Mouse (Mus musculus): Measurements from ENCODE around the gene Iqcf5. TPM values are rescaled to one million over a fixed set of nuclear protein-coding genes. Genes with fewer than 3 reads are reported as not detected.

The Iqcf5 gene
- polyA plus RNA-seq, 1 experiment from 2014 or later: not detected

GRCm38 (mm10) chr9:106531833-106532232 lies 17.5 kb downstream of the Iqcf5 start:
- H3K4me1 ChIP-seq (replicated peaks): no peaks in the 10 kb centered on the region

GRCm38 (mm10) chr9:106534296-106534695 lies 19.9 kb downstream of the Iqcf5 start:
- no peak overlapping the region for H3K9ac ChIP-seq
- ATAC-seq (ENCODE audit: low FRiP score, low read depth): no peak
- H3K4me2 ChIP-seq: no peak overlapping the region
- H3K4me1 ChIP-seq (replicated peaks): no peaks in the 10 kb centered on the region
- no peaks in the 10 kb centered on the region for H3K9me3 ChIP-seq
- 91% methylated on average over 7 of the region's 7 CpGs for WGBS
- H3K4me3 ChIP-seq: no peak overlapping the region
- H3K36me3 ChIP-seq: no peaks in the 10 kb centered on the region
- no peaks in the 10 kb centered on the region for H3K27me3 ChIP-seq
- no peak overlapping the region for H3K27ac ChIP-seq (replicated peaks)

More at GRCm38 (mm10) chr9:106531833-106532232, 17.5 kb downstream of the Iqcf5 start:
- no peak for ATAC-seq (ENCODE audit: low FRiP score, low read depth)
- Histone ChIP-seq H3K9ac (no peak overlapping the region), H3K36me3 (no peaks in the 10 kb centered on the region), H3K9me3 (no peaks in the 10 kb centered on the region), H3K4me2 (no peak overlapping the region), H3K27ac (replicated peaks) (no peak overlapping the region), H3K4me3 (no peak overlapping the region), H3K27me3 (no peaks in the 10 kb centered on the region)
- 32% methylated on average over 3 of the region's 3 CpGs for WGBS

GRCm38 (mm10) chr9:106534975-106535374 lies 20.6 kb downstream of the Iqcf5 start:
- H3K4me2 ChIP-seq: no peak overlapping the region
- H3K9me3 ChIP-seq: no peaks in the 10 kb centered on the region
- WGBS: 88% methylated on average over 11 of the region's 11 CpGs
- H3K27ac ChIP-seq (replicated peaks): no peak overlapping the region
- no peaks in the 10 kb centered on the region for H3K36me3 ChIP-seq
- no peak overlapping the region for H3K4me3 ChIP-seq
- no peak for ATAC-seq (ENCODE audit: low FRiP score, low read depth)
- H3K4me1 ChIP-seq (replicated peaks): no peaks in the 10 kb centered on the region
- H3K27me3 ChIP-seq: no peaks in the 10 kb centered on the region
- H3K9ac ChIP-seq: no peak overlapping the region

- H3K4me2 ChIP-seq: no peak within 1 kb of the TSS
- H3K9ac ChIP-seq: no peak within 1 kb of the TSS
- no peaks in the 10 kb centered on the region for H3K9me3 ChIP-seq
- H3K27ac ChIP-seq (replicated peaks): no peak within 1 kb of the TSS
- no peak for ATAC-seq (ENCODE audit: low FRiP score, low read depth)
- H3K27me3 ChIP-seq: no peaks in the 10 kb centered on the region
- 91% methylated on average over 5 of the region's 5 CpGs for whole genome bisulfite sequencing
- no peak within 1 kb of the TSS for H3K4me3 ChIP-seq
- no peaks in the 10 kb centered on the region for H3K36me3 ChIP-seq
- no peaks in the 10 kb centered on the region for H3K4me1 ChIP-seq (replicated peaks)
Measured at GRCm38 (mm10) chr9:106561531-106561930, 47.2 kb downstream of the Iqcf5 start, which contains the start of gene Iqcf3. Gene Iqcf3, minus strand, starts transcription at chr9:106561631.

- H3K27ac ChIP-seq (replicated peaks): no peak overlapping the region
- H3K27me3 ChIP-seq: no peaks in the 10 kb centered on the region
- no peak for ATAC-seq (ENCODE audit: low FRiP score, low read depth)
- no peaks in the 10 kb centered on the region for H3K9me3 ChIP-seq
- no peak overlapping the region for H3K4me3 ChIP-seq
- WGBS: 91% methylated on average over 11 of the region's 11 CpGs
- no peak overlapping the region for H3K4me2 ChIP-seq
- no peak overlapping the region for H3K9ac ChIP-seq
- H3K36me3 ChIP-seq: no peaks in the 10 kb centered on the region
- no peaks in the 10 kb centered on the region for H3K4me1 ChIP-seq (replicated peaks)
Measured at GRCm38 (mm10) chr9:106562291-106562690, 47.9 kb downstream of the Iqcf5 start.

- ATAC-seq (ENCODE audit: low FRiP score, low read depth): no peak
- Histone ChIP-seq H3K27ac (replicated peaks) (no peak overlapping the region), H3K4me1 (replicated peaks) (no peaks in the 10 kb centered on the region), H3K4me3 (no peak overlapping the region), H3K4me2 (no peak overlapping the region), H3K9ac (no peak overlapping the region), H3K27me3 (no peaks in the 10 kb centered on the region), H3K9me3 (no peaks in the 10 kb centered on the region), H3K36me3 (no peaks in the 10 kb centered on the region)
- 74% methylated on average over 8 of the region's 8 CpGs for WGBS
Measured at GRCm38 (mm10) chr9:106564025-106564424, 49.7 kb downstream of the Iqcf5 start.

Other genes starting within 250 kb of the Iqcf5 start
- gene Poc1a, start 233.5 kb upstream of the Iqcf5 start, polyA plus RNA-seq (2015; fragmentation: Nextera tagmentation; extraction: Ambion mirVana): 8.8 and 9.3 TPM in 2 replicates
- 13.3 and 15.0 TPM in 2 replicates for gene Dusp7, start 145.9 kb upstream of the Iqcf5 start, polyA plus RNA-seq (2015; fragmentation: Nextera tagmentation; extraction: Ambion mirVana)
- 620 and 631 TPM in 2 replicates for gene Rpl29, start 85.1 kb upstream of the Iqcf5 start, polyA plus RNA-seq (2015; fragmentation: Nextera tagmentation; extraction: Ambion mirVana)
- gene Acy1, start 76.3 kb upstream of the Iqcf5 start, polyA plus RNA-seq (2015; fragmentation: Nextera tagmentation; extraction: Ambion mirVana): 22.9 and 24.9 TPM in 2 replicates
- gene Abhd14b, start 67.1 kb upstream of the Iqcf5 start, polyA plus RNA-seq (2015; fragmentation: Nextera tagmentation; extraction: Ambion mirVana): 9.2 and 11.3 TPM in 2 replicates
- 77.0 and 80.7 TPM in 2 replicates for gene Abhd14a, start 66.9 kb upstream of the Iqcf5 start, polyA plus RNA-seq (2015; fragmentation: Nextera tagmentation; extraction: Ambion mirVana)
- 246 and 264 TPM in 2 replicates for gene Pcbp4, start 61.3 kb upstream of the Iqcf5 start, polyA plus RNA-seq (2015; fragmentation: Nextera tagmentation; extraction: Ambion mirVana)
- gene Gpr62, start 48.6 kb upstream of the Iqcf5 start, polyA plus RNA-seq (2015; fragmentation: Nextera tagmentation; extraction: Ambion mirVana): 1.4 TPM in 2 replicates
- 45.7 and 45.9 TPM in 2 replicates for gene Rrp9, start 38.6 kb upstream of the Iqcf5 start, polyA plus RNA-seq (2015; fragmentation: Nextera tagmentation; extraction: Ambion mirVana)
- gene Parp3, start 37.6 kb upstream of the Iqcf5 start, polyA plus RNA-seq (2015; fragmentation: Nextera tagmentation; extraction: Ambion mirVana): 0.77 and 0.89 TPM in 2 replicates
- gene Iqcf1, start 14.6 kb upstream of the Iqcf5 start, polyA plus RNA-seq (2015; fragmentation: Nextera tagmentation; extraction: Ambion mirVana): not detected in 2 replicates
- gene Iqcf3, start 47.1 kb downstream of the Iqcf5 start, polyA plus RNA-seq (2015; fragmentation: Nextera tagmentation; extraction: Ambion mirVana): not detected in 2 replicates
- not detected in 2 replicates for gene Iqcf4, start 56.4 kb downstream of the Iqcf5 start, polyA plus RNA-seq (2015; fragmentation: Nextera tagmentation; extraction: Ambion mirVana)
- not detected in 2 replicates for gene Iqcf6, start 112.0 kb downstream of the Iqcf5 start, polyA plus RNA-seq (2015; fragmentation: Nextera tagmentation; extraction: Ambion mirVana)
- gene Grm2, start 141.5 kb downstream of the Iqcf5 start, polyA plus RNA-seq (2015; fragmentation: Nextera tagmentation; extraction: Ambion mirVana): 8.7 and 9.7 TPM in 2 replicates
- 69.6 and 79.0 TPM in 2 replicates for gene Tex264, start 171.4 kb downstream of the Iqcf5 start, polyA plus RNA-seq (2015; fragmentation: Nextera tagmentation; extraction: Ambion mirVana)